Mouse (Mus musculus) hindlimb bud, embryonic 11.5 days (tissue): ENCODE measurements at regions not wholly inside any gene's neighbourhood (a gene's known extent, or its start where the extent isn't known, plus 50 kb on each side); places are given as distances from the start of the nearest gene placed in this dataset.
A peak's percentile ranks its signal among the peaks of the same experiment; 100 is the strongest.

Experiments
- DNase-seq: peaks from one replicate; pipeline ENCODE4 v3.0.0-alpha.2; 2012; ENCODE audit warnings: low read depth, low spot score; ENCODE audit errors: extremely low spot score

DNA sequence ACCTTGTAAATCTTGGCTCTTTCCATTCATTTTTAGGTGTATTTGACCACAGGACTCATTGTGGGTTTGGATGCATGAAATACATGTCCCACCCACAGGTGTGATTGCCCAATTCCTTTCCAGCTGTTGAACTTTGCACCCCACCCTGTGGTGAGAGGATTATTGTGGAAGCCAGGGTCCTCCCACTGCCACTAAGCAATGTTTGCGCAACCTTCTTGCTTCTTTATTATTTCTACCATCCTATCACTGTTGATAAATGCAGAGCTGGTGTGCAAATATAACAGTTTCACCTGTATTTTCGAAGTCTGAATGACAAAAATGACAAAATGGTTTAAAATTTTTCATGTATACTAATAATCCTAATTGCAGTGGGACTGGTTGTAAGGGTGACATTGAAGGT is 315.9 kb upstream of the Vwc2 start:
- no peak for DNase-seq

DNA sequence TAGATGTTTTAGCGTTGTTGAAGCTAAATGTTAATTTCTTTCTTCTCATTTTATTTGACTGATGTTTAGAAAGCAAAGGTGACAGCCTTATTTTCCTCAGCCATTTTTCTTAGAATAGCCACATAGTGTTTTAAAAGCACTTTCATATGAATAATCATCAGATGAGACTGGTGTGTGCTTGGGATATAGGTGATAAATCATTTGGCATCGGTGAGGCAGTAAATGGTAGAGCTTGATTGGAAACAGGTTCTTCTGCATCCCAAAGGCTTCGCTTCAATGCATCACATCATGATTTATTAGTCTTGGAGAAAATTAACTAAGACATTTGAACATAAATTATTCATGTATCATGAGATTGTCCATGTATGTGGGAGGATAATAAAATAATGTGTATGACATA is 273.8 kb upstream of the Vwc2 start:
- peak; percentile 2 for DNase-seq

DNA sequence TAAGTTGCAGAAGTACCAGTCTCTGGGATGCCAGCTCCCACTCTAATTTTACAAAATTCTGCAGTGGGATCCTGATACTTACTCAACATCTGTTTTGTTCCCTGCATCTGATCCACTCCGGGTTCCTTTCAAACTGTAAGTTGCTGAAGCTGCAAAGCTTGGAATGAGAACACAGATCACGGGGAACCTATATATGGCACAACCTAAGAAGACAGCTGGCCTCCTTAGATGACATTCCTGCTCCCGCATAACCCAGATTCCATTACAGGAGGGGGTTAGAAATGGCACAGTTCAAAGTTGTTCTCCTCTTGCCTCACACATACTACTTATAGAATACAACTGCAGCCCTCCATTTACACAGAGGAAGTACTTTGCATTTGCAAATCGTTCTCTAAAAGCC is 272.9 kb upstream of the Vwc2 start:
- DNase-seq, result no peak

GRCm38 (mm10) chr11:10872267-10872666 is 241.8 kb upstream of the Vwc2 start:
- no peak for DNase-seq

GRCm38 (mm10) chr11:10893302-10893701 is 220.7 kb upstream of the Vwc2 start:
- DNase-seq, result no peak

GRCm38 (mm10) chr11:10923998-10924397 is 190.0 kb upstream of the Vwc2 start:
- DNase-seq, result no peak

DNA sequence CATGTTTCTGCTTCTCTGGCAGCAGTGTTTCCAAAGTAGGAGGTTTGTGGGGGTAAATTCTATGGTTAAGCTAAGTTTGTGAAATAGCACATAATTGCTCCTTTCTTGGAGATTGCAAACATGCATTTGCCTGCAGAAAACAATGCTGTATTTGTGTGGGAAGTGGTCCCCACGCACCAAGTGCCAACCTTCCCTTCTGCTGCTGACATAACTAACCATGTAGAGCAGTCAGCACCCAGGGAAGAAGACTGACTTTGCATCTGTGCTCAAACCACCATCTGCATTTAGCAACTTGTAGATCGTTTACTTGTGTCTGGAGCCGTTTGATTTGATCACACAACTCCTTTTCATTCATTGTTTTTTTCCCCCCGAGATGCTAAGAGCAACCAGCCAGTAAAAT is 161.1 kb upstream of the Vwc2 start:
- DNase-seq, result no peak
